Mouse (Mus musculus): ENCODE measurements at regions not wholly inside any gene's neighbourhood (a gene's known extent, or its start where the extent isn't known, plus 50 kb on each side); places are given as distances from the start of the nearest gene placed in this dataset.

DNA sequence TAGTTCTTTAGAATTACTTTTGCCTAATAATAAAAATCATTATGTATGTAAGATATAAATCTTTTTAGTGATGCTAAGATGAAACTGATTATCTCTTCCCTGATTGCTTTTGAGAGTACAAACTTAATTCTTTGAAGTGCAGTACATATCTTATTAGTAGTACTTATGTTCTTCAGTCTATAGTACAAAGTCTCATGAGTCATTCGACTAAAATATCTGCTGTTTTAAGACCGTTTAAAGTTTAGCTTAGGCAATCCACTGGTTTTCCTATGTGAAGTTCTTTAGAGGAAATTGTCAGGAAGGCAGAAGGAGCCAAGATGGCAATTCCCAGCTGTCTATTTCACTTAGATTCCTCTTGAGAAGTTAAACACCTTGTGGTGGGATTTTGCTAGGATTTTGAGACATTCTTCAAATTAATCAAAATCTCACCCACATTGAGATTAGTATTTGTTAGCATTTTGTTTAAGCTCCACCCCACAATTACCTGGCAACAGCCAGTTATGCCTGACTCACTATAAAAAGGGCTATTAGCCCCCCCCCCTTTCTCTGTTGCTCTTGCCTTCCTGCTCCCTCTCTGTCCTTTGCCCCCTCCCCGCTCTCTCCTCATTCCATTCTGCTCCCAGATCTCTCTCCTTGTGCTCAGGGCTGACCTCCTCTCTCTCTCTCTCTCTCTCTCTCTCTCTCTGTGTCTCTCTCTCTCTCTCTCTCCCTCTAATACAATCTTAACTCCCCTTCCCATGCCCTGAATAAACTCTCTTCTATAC lies 277.6 kb upstream of the Gpr149 start:
- no peak for ATAC-seq (ENCODE audit: insufficient read depth, low FRiP score, low TSS enrichment)
- WGBS, result 90% methylated on average over 3 of the region's 3 CpGs
- no peak overlapping the region for H3K9ac ChIP-seq (ENCODE audit: low read length)
- DNase-seq (ENCODE audit: low spot score), result no peak
- H3K27ac ChIP-seq (ENCODE audit: low read depth, low read length), result no peak overlapping the region
- no peaks in the 10 kb centered on the region for H3K27me3 ChIP-seq (ENCODE audit: control insufficient read depth, insufficient read depth, low read length)
- no peaks in the 10 kb centered on the region for H3K9me3 ChIP-seq (ENCODE audit: control insufficient read depth, low read length)
- no peak overlapping the region for H3K4me3 ChIP-seq (ENCODE audit: low read depth, low read length)
- no peaks in the 10 kb centered on the region for H3K36me3 ChIP-seq (ENCODE audit: control insufficient read depth, insufficient read depth, low read length)
- no peak overlapping the region for H3K4me2 ChIP-seq (ENCODE audit: low read depth)
- no peaks in the 10 kb centered on the region for H3K4me1 ChIP-seq (ENCODE audit: control insufficient read depth, insufficient read depth, low read length)

DNA sequence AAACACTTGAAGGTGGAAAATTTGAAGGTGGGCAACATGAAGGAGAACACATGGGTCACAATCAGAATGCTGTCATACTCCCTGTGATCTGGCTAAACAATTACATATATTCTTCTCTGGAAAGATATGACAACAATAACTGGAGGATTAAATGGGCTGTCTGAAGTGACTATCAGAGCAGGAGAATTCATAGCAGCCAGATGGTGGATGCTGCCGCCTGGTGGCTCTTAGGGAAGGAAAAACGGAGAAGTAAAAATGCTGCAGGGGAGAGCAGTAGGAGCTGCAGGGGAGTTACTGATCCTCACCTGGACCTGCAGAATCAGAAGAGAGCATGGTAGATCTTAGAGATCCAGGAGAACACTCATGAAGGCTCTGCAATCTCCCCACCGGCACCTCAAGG lies 255.8 kb upstream of the Gpr149 start:
- Histone ChIP-seq H3K36me3 (ENCODE audit: control insufficient read depth, insufficient read depth, low read length) (no peaks in the 10 kb centered on the region), H3K4me1 (ENCODE audit: control insufficient read depth, insufficient read depth, low read length) (no peaks in the 10 kb centered on the region), H3K9ac (ENCODE audit: low read length) (no peak overlapping the region), H3K4me3 (ENCODE audit: low read depth, low read length) (no peak overlapping the region), H3K27ac (ENCODE audit: low read depth, low read length) (no peak overlapping the region), H3K4me2 (ENCODE audit: low read depth) (no peak overlapping the region), H3K9me3 (ENCODE audit: control insufficient read depth, low read length) (no peaks in the 10 kb centered on the region), H3K27me3 (ENCODE audit: control insufficient read depth, insufficient read depth, low read length) (no peaks in the 10 kb centered on the region)
- WGBS, result 13% methylated on average over 3 of the region's 3 CpGs
- DNase-seq (ENCODE audit: low spot score) (peak; percentile 60), ATAC-seq (ENCODE audit: insufficient read depth, low FRiP score, low TSS enrichment) (peak; percentile 39; the same call in 1 of the 2 replicates)

DNA sequence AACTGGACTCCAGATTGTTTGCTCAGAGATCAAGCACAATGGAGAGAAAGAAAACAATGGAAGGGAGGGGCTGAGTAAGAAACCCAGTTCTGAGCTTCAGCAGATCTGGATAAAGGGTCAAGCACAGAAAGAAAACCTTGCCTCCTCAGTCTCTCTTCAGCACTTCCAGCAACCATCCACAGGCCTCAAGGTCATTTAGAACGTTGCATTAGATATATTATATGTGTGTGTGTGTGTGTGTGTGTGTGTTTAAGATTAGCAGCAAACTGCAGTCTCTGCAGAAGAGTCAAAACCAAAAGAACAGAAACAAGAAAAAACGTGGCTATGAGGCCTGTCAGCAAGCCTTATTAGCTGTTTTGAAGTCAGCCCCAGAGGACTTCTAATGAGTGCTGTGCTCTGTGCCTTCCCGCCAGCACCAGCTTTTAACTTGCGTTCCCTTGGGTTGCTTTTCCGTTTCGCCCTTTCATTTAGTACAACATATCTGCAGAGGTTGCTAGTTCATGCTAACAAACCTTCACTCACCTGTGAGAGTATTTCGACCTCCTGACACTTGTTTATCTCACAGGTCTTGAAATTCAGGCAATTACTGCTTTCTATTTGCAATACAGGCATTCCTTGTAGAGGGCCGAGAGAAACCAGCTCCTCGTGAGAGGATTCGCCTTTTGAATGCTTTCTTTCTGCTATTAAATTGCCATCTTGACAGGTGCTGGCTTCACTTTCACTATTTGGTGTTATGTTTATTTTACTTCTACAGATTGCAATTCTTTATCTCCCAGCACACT lies 230.9 kb upstream of the Gpr149 start:
- H3K9ac ChIP-seq (ENCODE audit: low read length), result no peak overlapping the region
- no peaks in the 10 kb centered on the region for H3K36me3 ChIP-seq (ENCODE audit: control insufficient read depth, insufficient read depth, low read length)
- H3K4me3 ChIP-seq (ENCODE audit: low read depth, low read length), result no peak overlapping the region
- H3K4me2 ChIP-seq (ENCODE audit: low read depth), result no peak overlapping the region
- no peak overlapping the region for H3K27ac ChIP-seq (ENCODE audit: low read depth, low read length)
- no peaks in the 10 kb centered on the region for H3K27me3 ChIP-seq (ENCODE audit: control insufficient read depth, insufficient read depth, low read length)
- no peak for ATAC-seq (ENCODE audit: insufficient read depth, low FRiP score, low TSS enrichment)
- WGBS, result 74% methylated on average over 10 of the region's 10 CpGs
- H3K4me1 ChIP-seq (ENCODE audit: control insufficient read depth, insufficient read depth, low read length), result no peaks in the 10 kb centered on the region
- DNase-seq (ENCODE audit: low spot score), result no peak
- H3K9me3 ChIP-seq (ENCODE audit: control insufficient read depth, low read length), result no peaks in the 10 kb centered on the region

DNA sequence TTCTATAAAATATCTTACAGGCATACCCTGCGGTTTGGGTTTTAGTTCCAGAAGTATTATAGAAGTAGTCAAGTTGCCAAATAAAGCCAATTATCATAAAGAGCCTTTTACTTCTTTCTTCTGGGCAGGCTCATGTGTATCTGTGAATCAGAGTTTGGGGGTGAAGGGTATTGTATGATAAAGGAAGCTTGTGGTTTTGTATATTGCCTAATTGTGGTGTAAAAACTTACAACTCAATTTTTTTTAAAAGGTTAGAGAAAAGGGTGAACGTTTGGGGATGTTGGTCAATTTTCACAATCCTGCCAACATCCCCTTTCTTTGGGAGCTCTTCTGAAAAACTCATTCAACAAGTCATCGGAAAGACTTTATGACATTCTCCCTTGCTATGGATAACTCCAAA lies 219.0 kb upstream of the Gpr149 start:
- H3K27ac ChIP-seq (ENCODE audit: low read depth, low read length), result no peak overlapping the region
- H3K36me3 ChIP-seq (ENCODE audit: control insufficient read depth, insufficient read depth, low read length), result no peaks in the 10 kb centered on the region
- no peaks in the 10 kb centered on the region for H3K27me3 ChIP-seq (ENCODE audit: control insufficient read depth, insufficient read depth, low read length)
- ATAC-seq (ENCODE audit: insufficient read depth, low FRiP score, low TSS enrichment) (no peak), DNase-seq (ENCODE audit: low spot score) (no peak)
- WGBS, result 85% methylated on average over 3 of the region's 3 CpGs
- H3K4me2 ChIP-seq (ENCODE audit: low read depth), result no peak overlapping the region
- no peaks in the 10 kb centered on the region for H3K4me1 ChIP-seq (ENCODE audit: control insufficient read depth, insufficient read depth, low read length)
- no peak overlapping the region for H3K4me3 ChIP-seq (ENCODE audit: low read depth, low read length)
- H3K9ac ChIP-seq (ENCODE audit: low read length), result no peak overlapping the region
- no peaks in the 10 kb centered on the region for H3K9me3 ChIP-seq (ENCODE audit: control insufficient read depth, low read length)

DNA sequence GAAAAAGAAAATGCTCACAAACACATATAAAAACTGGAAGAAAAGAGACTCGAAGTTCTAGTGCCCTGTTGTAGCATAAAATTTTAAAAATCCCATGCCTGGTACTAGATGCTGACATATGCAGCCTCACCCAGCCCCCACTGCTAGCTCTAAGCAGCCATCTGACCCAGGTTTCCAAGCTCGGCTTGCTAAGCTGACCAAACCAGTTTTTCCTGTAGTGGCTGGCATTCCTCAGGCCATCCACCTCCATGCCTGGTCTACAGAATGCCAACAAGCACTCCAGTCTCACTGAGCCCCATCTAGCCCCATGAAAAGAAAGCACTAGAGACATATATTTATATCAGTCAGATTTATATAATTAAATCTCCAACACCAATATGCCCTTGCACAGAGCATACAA lies 196.1 kb upstream of the Gpr149 start:
- WGBS, result 58% methylated on average over 2 of the region's 2 CpGs
- no peak overlapping the region for H3K4me2 ChIP-seq (ENCODE audit: low read depth)
- no peak overlapping the region for H3K27ac ChIP-seq (ENCODE audit: low read depth, low read length)
- no peaks in the 10 kb centered on the region for H3K9me3 ChIP-seq (ENCODE audit: control insufficient read depth, low read length)
- ATAC-seq (ENCODE audit: insufficient read depth, low FRiP score, low TSS enrichment) (no peak), DNase-seq (ENCODE audit: low spot score) (no peak)
- H3K36me3 ChIP-seq (ENCODE audit: control insufficient read depth, insufficient read depth, low read length), result no peaks in the 10 kb centered on the region
- H3K27me3 ChIP-seq (ENCODE audit: control insufficient read depth, insufficient read depth, low read length), result no peaks in the 10 kb centered on the region
- no peak overlapping the region for H3K9ac ChIP-seq (ENCODE audit: low read length)
- no peak overlapping the region for H3K4me3 ChIP-seq (ENCODE audit: low read depth, low read length)
- H3K4me1 ChIP-seq (ENCODE audit: control insufficient read depth, insufficient read depth, low read length), result no peaks in the 10 kb centered on the region

DNA sequence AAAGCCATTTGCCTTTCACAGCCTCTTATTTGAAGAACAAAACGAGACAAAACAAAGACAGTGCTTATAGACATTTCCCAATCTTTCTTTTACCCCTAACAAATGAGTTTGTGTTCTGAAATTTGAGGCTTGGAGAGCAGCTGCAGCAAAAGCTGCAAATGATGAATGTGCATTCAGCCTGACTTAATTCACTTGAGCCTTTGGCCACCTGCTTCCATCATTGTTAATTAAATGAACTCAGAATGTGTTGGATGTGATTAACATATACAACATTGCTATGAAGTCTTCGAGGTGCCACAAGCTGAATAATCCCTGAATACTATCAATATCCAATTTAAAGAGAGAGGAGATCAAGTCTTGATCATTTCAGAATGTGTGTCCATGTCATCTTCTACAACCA lies 181.3 kb upstream of the Gpr149 start:
- peak; percentile 18 for DNase-seq (ENCODE audit: low spot score)
- Histone ChIP-seq H3K27ac (ENCODE audit: low read depth, low read length) (no peak overlapping the region), H3K9me3 (ENCODE audit: control insufficient read depth, low read length) (no peaks in the 10 kb centered on the region), H3K4me1 (ENCODE audit: control insufficient read depth, insufficient read depth, low read length) (no peaks in the 10 kb centered on the region), H3K36me3 (ENCODE audit: control insufficient read depth, insufficient read depth, low read length) (no peaks in the 10 kb centered on the region), H3K27me3 (ENCODE audit: control insufficient read depth, insufficient read depth, low read length) (no peaks in the 10 kb centered on the region), H3K9ac (ENCODE audit: low read length) (no peak overlapping the region), H3K4me3 (ENCODE audit: low read depth, low read length) (no peak overlapping the region), H3K4me2 (ENCODE audit: low read depth) (no peak overlapping the region)
- WGBS, result 34% methylated on average over 2 of the region's 2 CpGs
- peak; percentile 51 for ATAC-seq (ENCODE audit: insufficient read depth, low FRiP score, low TSS enrichment)
